Mouse (Mus musculus): ENCODE results near the gene Mroh7. TPM values are rescaled to one million over a fixed set of nuclear protein-coding genes. Genes with fewer than 3 reads are reported as not detected.

The Mroh7 gene
- not detected in 4 replicates for total RNA-seq (2023; ENCODE audit: inconsistent age)

GRCm38 (mm10) chr4:106730814-106731213 lies at the start of gene Mroh7:
Gene Mroh7 (minus strand): TSS chr4:106730925.

DNA sequence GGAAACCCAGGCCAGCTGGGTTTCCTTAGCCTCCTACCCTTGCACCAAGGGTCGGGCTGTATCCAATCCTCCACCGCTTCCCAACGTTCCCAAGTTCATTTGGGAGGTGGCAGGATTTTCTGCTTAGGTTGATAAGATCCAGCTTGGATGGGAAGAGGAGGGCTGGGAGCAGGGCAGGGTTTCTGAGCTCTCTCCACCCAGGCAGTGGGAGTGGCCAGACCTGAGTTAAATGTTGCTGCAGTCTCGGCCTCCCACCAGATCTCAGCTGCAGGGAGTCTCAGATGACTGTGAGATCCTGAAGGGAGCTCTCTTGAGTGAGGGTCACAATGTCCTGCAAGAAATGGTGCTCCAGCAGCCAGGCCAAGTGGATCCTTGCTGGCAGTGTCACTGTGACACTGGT lies 2.9 kb upstream of the Mroh7 start, which contains the start of gene Fam151a:
Gene Fam151a, plus strand, starts transcription at position 254 of the 400 bp plus-strand sequence.

DNA sequence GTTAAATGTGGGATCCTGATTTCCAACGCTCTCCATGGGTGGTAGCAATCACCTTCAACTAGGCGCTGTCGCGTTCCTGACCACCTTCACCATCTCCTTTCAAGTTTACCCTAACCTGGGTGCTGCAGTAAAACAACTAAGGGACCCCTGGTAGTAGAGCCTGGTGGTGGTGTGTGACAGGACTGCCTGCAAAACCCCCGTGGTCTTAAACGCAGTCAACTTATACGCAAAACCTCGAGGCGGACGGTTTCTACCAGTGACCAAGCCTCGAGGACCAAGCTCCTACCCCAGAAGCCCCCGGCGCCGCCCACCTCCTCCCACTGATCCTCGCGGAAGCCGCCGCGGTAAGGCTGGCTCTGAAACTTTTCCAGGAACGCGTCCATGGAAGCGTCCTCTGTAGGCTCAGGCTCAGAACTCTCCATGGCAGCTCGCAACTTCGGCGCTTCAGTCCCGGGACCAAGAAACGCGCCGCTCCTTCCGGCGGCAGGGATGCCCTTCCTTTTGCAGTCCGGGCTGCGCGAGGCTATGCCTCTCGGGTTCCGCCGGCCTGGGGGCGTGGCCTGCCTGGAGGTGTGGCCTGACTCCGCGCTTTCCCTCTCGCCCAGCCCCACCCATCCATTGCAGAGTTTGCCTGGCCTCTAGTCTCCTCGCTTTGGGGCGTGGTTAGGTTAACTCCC lies 52.1 kb downstream of the Mroh7 start, which contains the start of gene Ttc4:
Gene Ttc4, minus strand, starts transcription at position 503 of the 677 bp plus-strand sequence.

DNA sequence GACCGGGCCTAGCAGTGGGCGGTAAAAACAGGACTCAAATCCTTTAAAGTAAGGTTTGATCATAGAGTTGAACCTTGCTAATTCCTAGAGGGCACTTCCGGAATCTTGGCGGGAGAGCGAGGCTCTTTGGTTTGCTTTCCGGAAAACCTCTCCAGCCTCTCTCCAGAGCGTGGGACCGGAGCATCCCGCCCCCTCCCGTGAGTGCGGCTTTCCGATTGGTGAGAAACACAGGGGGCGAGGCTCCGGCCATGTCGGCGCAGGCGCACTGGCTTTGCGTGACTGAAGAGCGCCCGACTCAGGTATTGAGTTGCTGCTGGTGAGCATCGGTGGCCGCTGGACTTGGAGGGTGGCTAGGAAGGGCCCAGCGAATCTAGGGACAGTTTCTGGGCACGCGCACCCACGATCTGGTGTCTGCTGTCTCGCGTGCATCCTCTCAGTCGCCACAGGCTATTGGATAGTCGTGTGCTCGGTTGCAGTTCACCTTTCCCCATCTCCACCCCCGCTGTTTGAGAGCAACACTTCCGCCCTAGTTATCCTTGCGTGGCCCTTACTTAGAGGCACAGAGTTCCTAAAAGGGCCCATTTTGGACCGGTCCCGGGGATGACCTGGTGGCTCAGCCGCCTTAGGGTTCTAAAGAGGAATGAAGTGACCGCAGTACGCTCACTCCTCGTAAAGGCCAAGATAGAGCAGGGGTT lies 79.7 kb downstream of the Mroh7 start, which contains the start of gene Pars2:
Gene Pars2, plus strand, starts transcription at position 237 of the 695 bp plus-strand sequence.

Other genes with a start within 250 kb of the Mroh7 start
- gene Bsnd, start 238.6 kb downstream of the Mroh7 start, total RNA-seq (2023; ENCODE audit: inconsistent age), result not detected in 4 replicates
- 3.1 to 4.6 TPM (median 4.1 TPM) in 4 replicates for gene Dhcr24, start 169.9 kb downstream of the Mroh7 start, total RNA-seq (2023; ENCODE audit: inconsistent age)
- not detected in 4 replicates for gene Lexm, start 113.7 kb downstream of the Mroh7 start, total RNA-seq (2023; ENCODE audit: inconsistent age)
- not detected in 4 replicates for gene Ttc22, start 108.5 kb downstream of the Mroh7 start, total RNA-seq (2023; ENCODE audit: inconsistent age)
- 3.3 to 5.2 TPM (median 4.2 TPM) in 4 replicates for gene Pars2, start 79.9 kb downstream of the Mroh7 start, total RNA-seq (2023; ENCODE audit: inconsistent age)
- 37.3 to 46.4 TPM (median 41.6 TPM) in 4 replicates for gene Ttc4, start 52.0 kb downstream of the Mroh7 start, total RNA-seq (2023; ENCODE audit: inconsistent age)
- 0.29 TPM in 1 of 4 replicates, not detected in the others for gene Fam151a, start 3.0 kb upstream of the Mroh7 start, total RNA-seq (2023; ENCODE audit: inconsistent age)
- 2.1 to 3.8 TPM (median 2.9 TPM) in 4 replicates for gene Acot11, start 74.1 kb upstream of the Mroh7 start, total RNA-seq (2023; ENCODE audit: inconsistent age)
- gene Ssbp3, start 179.8 kb upstream of the Mroh7 start, total RNA-seq (2023; ENCODE audit: inconsistent age), result 33.4 to 38.9 TPM (median 37.1 TPM) in 4 replicates

All from B cell, adult (primary cell).